Mouse (Mus musculus): ENCODE measurements at regions not wholly inside any gene's neighbourhood (a gene's known extent, or its start where the extent isn't known, plus 50 kb on each side); places are given as distances from the start of the nearest gene placed in this dataset.

DNA sequence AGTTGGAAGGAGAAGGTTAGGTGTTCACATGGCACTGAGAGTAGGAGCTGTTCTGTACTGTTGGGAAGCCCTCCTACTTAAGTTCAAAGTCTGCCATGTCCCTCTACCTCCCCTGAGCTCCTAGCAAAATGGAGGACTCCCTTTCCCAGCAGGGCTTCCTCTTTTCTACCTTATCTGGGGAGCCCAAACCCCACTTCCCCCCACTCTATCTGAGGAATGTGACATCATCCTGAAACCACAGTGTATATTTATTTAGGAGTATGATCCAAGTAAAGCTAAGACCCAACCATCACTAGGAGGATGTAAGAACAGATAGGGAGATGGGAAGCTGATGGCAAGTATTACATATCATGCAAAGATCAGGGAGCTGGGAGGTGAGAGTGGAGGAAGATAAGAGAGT lies 1490.6 kb upstream of the Gm6569 start:
- TF ChIP-seq EP300 (IDR thresholded peaks at IDR 0.05; ENCODE audit: low read depth) (no peak), CTCF (IDR thresholded peaks at IDR 0.05; ENCODE audit: low read depth) (no peak)
